Mouse (Mus musculus) cerebellum, adult 2 months (tissue): Measurements from ENCODE around the gene Gm42906. TPM values are rescaled to one million over a fixed set of nuclear protein-coding genes. Genes with fewer than 3 reads are reported as not detected.

Experiments
- DNase-seq, 2 experiments: peaks; one replicate each; pipeline ENCODE4 v3.0.0; 2021
- H3K27ac ChIP-seq: fragments of 200-500 bp; 2 replicates; pipeline ENCODE4 v1.5.1; 2012; ENCODE audit warnings: low read length, control low read depth, inconsistent platforms; ENCODE audit not compliant: insufficient read depth
- H3K27me3 ChIP-seq: fragments of 200-500 bp; 2 replicates; pipeline ENCODE4 v1.6.1; 2012; ENCODE audit warnings: inconsistent platforms, mild to moderate bottlenecking, low read length, moderate library complexity; ENCODE audit not compliant: control insufficient read depth, insufficient read depth
- H3K4me1 ChIP-seq: fragments of 200-500 bp; 2 replicates; pipeline ENCODE4 v1.6.1; 2011; ENCODE audit warnings: low read length; ENCODE audit not compliant: control insufficient read depth, insufficient read depth
- H3K4me3 ChIP-seq: fragments of 200-500 bp; replicated peaks from 2 replicates; pipeline ENCODE3; 2011; ENCODE audit warnings: mild to moderate bottlenecking, low read depth, low read length, control low read depth; ENCODE audit not compliant: insufficient read depth
- CTCF ChIP-seq: fragments of 200-500 bp; IDR thresholded peaks from 2 replicates; pipeline ENCODE4 v1.5.1; 2011; ENCODE audit warnings: low read depth, mild to moderate bottlenecking, control low read depth, low read length, moderate library complexity, borderline replicate concordance; ENCODE audit not compliant: insufficient read depth
- POLR2A ChIP-seq: fragments of 200-500 bp; IDR thresholded peaks from 2 replicates; pipeline ENCODE4 v1.6.1; 2011; ENCODE audit warnings: low read length, control low read depth, borderline replicate concordance; ENCODE audit not compliant: insufficient read depth
- WGBS: fragments of 180-500 bp; shearing (Covaris S2); methylation state at CpG from one replicate; pipeline ENCODE4 v1.1.7; 2018; 5-methylcytosine and 5-hydroxymethylcytosine counted together
- polyA plus RNA-seq: library from polyadenylated mRNA; depleted of rRNA; stranded (reverse); fragments of >200 nt; gene quantifications from 2 replicates; pipeline ENCODE4 v1.2.3, GENCODE M21; 2012

The Gm42906 gene
- polyA plus RNA-seq, 1 experiment, result not detected

DNA sequence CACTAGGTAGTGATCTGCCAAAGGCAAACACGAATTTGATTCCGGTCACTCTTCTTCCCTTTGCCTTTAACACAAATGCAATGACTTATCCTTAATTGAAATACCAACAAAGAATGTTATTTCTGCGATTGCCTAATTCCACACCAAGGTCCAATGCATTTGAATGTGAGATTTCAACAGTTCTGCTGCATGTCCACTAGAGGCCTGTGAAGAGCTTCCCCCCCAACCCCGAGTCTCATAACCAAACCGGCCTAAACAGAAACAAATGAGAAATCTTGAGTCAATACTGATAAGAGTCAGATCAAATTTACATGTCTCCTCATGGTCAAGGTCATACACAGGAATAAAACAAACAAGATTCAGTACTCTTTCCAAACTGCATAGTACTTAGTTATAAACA is 285.7 kb downstream of the Gm42906 start:
- H3K4me1 ChIP-seq, result no peaks in the 10 kb centered on the region
- DNase-seq, result no peak
- WGBS, result 46% methylated on average over 5 of the region's 5 CpGs
- no peak overlapping the region for H3K27ac ChIP-seq
- H3K27me3 ChIP-seq, result no peaks in the 10 kb centered on the region
- no peak overlapping the region for H3K4me3 ChIP-seq
- TF ChIP-seq POLR2A, result no peak
- peak; percentile 39; the same call in 1 of the 2 replicates for TF ChIP-seq CTCF

DNA sequence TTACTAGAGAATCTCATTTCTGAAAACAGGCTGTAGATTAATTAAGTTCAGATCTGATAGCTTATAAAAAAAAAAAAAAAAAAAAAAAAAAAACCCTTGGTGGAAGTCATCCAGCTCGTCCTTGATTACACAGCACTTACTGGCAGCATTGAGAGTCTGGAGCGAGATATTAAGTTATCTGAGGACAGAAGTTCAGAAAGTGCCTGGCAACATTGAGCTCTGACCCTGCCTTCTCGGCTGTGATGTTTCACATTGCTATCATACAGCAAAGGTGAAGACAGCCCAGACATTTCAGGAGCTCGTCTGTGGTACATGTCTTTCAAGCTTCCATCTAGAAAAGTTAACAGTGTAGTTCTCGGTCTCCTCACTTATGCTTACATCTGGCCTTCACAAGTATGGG is 290.1 kb downstream of the Gm42906 start:
- Histone ChIP-seq H3K4me1 (no peaks in the 10 kb centered on the region), H3K4me3 (no peak overlapping the region), H3K27ac (no peak overlapping the region), H3K27me3 (no peaks in the 10 kb centered on the region)
- no peak for DNase-seq
- TF ChIP-seq CTCF, result no peak
- TF ChIP-seq POLR2A, result no peak
- 70% methylated on average over 5 of the region's 5 CpGs for WGBS

DNA sequence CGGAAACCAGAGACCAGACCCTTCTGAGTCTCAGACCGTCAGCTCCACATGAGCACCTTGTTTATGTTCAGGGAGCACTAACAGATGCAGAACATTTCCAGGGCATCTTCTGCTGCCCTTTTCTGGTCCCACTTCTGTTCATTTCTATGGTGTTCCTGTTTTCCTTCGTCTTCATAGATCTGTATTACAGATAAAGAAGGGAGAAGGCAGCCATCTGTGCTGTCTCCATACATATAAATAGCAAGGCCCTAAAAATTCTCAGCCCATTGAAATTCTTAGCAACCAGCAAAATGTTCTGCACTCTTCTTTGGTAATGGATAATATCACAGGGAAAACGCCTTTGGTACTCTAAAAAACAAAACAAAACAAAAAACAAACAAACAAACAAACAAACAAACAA is 290.7 kb downstream of the Gm42906 start:
- no peak overlapping the region for H3K27ac ChIP-seq

DNA sequence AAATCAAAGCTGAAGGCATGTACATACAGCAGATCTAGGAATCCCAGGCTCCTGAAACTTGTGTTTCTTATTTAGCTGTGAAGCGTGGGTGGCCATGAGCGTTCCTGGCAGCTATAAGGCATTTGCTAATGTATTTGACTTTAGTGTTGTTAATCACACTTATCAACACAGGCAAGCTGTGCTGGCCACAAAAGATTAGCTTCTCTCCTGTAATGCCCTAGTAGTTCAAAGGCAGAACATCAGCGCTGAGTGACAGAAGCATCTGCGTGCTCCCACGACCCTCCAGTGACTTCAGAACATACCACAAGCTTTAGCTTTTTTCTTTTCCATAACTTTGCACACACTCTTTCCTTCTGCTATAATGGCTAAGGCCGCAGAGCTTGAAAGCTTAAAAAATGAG is 292.0 kb downstream of the Gm42906 start:
- Histone ChIP-seq H3K27ac (no peak overlapping the region), H3K4me3 (no peak overlapping the region), H3K4me1 (no peaks in the 10 kb centered on the region), H3K27me3 (no peaks in the 10 kb centered on the region)
- no peak for TF ChIP-seq CTCF
- TF ChIP-seq POLR2A, result no peak
- 90% methylated on average over 6 of the region's 6 CpGs for WGBS
- no peak for DNase-seq

More for the DNA sequence above, 290.7 kb downstream of the Gm42906 start:
- DNase-seq, result no peak
- Histone ChIP-seq H3K4me1 (no peaks in the 10 kb centered on the region), H3K27me3 (no peaks in the 10 kb centered on the region), H3K4me3 (no peak overlapping the region)
- 88% methylated on average over 4 of the region's 4 CpGs for WGBS
- TF ChIP-seq CTCF (no peak), POLR2A (no peak)

DNA sequence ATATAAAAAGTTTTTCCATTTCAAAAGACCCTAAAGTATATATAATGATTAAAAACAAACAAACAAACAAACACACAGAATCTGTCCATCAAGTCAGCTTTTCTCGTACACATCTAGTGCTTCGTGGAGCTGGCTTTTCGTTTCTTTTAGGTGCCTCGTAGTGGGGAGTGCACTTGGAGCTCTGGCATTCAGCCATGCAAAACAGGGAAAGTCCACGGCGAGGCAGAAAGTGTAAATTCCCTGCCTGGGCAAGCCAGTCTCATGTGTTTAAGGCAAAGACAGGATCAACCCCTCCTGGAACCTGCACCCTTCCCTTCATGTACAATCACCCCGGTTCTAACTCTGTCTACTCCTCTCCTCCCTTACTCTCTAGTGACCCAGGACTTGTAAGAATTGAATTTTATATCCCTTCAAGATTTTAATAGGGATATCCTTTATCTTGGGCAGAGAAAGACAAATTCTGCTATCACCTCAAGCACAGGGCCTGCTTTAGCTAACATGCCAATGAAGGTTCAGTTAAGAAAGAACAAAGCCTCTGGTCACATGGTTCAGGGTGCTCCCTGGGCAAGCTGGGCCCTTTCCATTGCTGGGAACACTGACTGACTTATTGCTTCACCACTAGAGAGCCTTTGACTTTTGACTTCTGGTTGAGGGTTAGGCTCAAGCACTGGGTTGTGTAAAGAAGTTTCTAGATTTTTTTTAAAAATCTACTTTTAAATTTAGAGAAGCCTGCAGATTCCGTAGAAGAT is 292.7 kb downstream of the Gm42906 start:
- Histone ChIP-seq H3K27ac (no peak overlapping the region), H3K4me3 (no peak overlapping the region)
- 67% methylated on average over 8 of the region's 8 CpGs for WGBS

DNA sequence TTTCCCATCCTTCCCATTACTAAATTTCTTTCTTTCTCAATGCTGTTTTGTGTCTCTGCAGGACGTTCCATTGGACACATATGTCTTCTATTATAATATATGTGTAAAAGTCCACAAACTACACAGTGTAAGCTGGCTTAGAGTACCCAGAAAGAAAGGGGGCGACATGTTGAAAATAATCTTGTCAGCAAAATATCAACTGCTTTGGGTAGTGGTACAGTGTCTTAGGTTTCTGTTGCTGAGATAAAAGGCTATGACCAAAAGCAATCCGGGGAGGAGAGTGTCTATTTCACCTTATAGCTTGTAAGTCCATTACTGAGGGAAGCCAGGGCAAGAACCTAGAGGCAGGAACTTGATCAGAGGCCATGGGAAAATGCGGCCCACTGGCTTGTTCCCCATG is 293.8 kb downstream of the Gm42906 start:
- no peak overlapping the region for H3K4me3 ChIP-seq
- 96% methylated on average over 4 of the region's 4 CpGs for WGBS
- no peaks in the 10 kb centered on the region for H3K27me3 ChIP-seq
- TF ChIP-seq CTCF, result no peak
- no peak for TF ChIP-seq POLR2A
- DNase-seq, result no peak
- H3K27ac ChIP-seq, result no peak overlapping the region
- no peaks in the 10 kb centered on the region for H3K4me1 ChIP-seq

More for the DNA sequence above, 292.7 kb downstream of the Gm42906 start:
- no peaks in the 10 kb centered on the region for H3K4me1 ChIP-seq
- no peak for DNase-seq
- TF ChIP-seq POLR2A, result no peak
- TF ChIP-seq CTCF, result no peak
- no peaks in the 10 kb centered on the region for H3K27me3 ChIP-seq

DNA sequence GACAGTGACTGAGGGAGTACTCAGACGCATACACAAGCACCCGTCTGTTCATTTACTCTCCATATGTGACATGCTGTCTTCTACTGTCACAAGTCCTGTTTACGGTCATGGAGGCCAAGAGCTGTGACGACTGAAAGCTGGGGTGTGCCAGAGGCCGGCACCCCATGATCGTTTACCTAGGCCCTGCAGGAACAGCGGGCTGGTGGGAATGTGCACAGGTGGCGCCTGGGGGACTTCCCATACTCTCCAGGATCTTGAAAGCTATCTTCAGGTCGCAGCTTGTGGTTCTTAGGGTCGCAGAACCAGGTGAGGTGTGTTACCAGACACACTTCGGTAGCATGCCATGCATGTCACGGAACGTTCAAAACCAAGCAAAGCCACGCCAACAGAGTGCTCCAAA is 294.2 kb downstream of the Gm42906 start:
- Histone ChIP-seq H3K27me3 (no peaks in the 10 kb centered on the region), H3K27ac (no peak overlapping the region), H3K4me3 (no peak overlapping the region), H3K4me1 (no peaks in the 10 kb centered on the region)
- 91% methylated on average over 14 of the region's 14 CpGs for WGBS
- DNase-seq, result no peak
- TF ChIP-seq CTCF (no peak), POLR2A (no peak)

DNA sequence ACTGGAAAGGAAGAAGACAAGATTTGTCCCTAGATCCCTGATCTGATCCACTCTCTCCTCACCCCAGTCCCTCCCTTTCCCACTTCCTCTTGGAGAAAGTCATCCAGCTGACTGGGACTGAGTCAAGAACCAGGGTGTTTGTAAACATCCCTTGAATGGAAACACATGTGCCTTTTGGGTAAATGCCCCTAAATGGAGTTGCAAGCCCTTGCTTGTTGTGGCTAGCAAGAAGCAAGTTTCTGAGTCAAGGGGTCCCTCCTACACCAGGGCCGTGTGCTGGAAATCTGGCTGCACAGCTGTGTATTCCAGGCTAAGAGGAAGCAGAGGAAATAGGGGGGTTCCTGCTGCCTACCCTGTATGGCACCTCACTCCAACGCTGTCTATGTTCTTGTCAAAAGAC is 298.2 kb downstream of the Gm42906 start:
- no peak for DNase-seq
- no peak overlapping the region for H3K27ac ChIP-seq
- TF ChIP-seq CTCF (no peak), POLR2A (no peak)
- H3K4me1 ChIP-seq, result no peaks in the 10 kb centered on the region
- H3K27me3 ChIP-seq, result no peaks in the 10 kb centered on the region
- no peak overlapping the region for H3K4me3 ChIP-seq
- 83% methylated on average over 2 of the region's 2 CpGs for WGBS
